In genomic region chr19:48461141-48461540, GRCm38 (mm10) we compare ENCODE assay signal across 24 mouse cellular contexts.
DNase-seq lines count a peak whose midpoint lies in the region; ATAC-seq lines count a peak whose summit lies in the region.
"Had no signal": no experiment of that assay in that cellular context is flagged by ENCODE, and none has a peak within 500 bp of the region (broad histone marks: within the 10 kb centered on the region; RNA-seq: fewer than 3 reads in every experiment).

No protein-coding gene starts in this region.

- no peaks in the 10 kb centered on the region for H3K36me3 ChIP-seq in kidney, embryonic 15.5 days
- H3K36me3 ChIP-seq: forebrain, embryonic 10.5 days; heart, embryonic 12.5 days; heart, embryonic 15.5 days had no signal

- DNase-seq in adrenal gland, adult 2 months, result peak; percentile 1
- DNase-seq in adrenal gland, postnatal 4 days (ENCODE audit: low spot score in 2 of 2), result no peak
- peak; percentile 15 for DNase-seq in kidney, adult 11 months
- peak; percentile 28 to 35 for DNase-seq in kidney, adult 8-10 months
- no peak for DNase-seq in kidney, postnatal 4 days
- DNase-seq in kidney, postnatal 25 days, result peak; percentile 23 to 36
- DNase-seq: cerebellum, adult 18-20 months; cerebellum, adult 9-10 months; cerebellum, postnatal 14 days; gastrocnemius, postnatal 10 days; gastrocnemius, postnatal 36 days; heart, postnatal 10 days; heart, postnatal 4 days had no signal

- H3K9me3 ChIP-seq in kidney, embryonic 15.5 days (replicated peaks), result no peaks in the 10 kb centered on the region
- H3K9me3 ChIP-seq: forebrain, embryonic 10.5 days; forebrain, embryonic 13.5 days; heart, embryonic 12.5 days; heart, embryonic 15.5 days had no signal

- no peak overlapping the region for H3K4me2 ChIP-seq in kidney, embryonic 15.5 days
- H3K4me2 ChIP-seq: forebrain, embryonic 13.5 days; heart, embryonic 12.5 days; heart, embryonic 15.5 days; hindbrain, embryonic 14.5 days had no signal

- WGBS in kidney, embryonic 15.5 days, result 82% methylated on average over 5 of the region's 5 CpGs

- H3K9ac ChIP-seq in kidney, embryonic 15.5 days, result no peak overlapping the region
- H3K9ac ChIP-seq: forebrain, embryonic 13.5 days; heart, embryonic 12.5 days; heart, embryonic 15.5 days; hindbrain, embryonic 14.5 days had no signal

- H3K27ac ChIP-seq in kidney, embryonic 15.5 days, result no peak overlapping the region
- H3K27ac ChIP-seq: forebrain, embryonic 10.5 days; forebrain, embryonic 13.5 days; heart, embryonic 15.5 days; hindbrain, embryonic 14.5 days; hindbrain, postnatal 0 days had no signal

- H3K4me3 ChIP-seq in kidney, embryonic 15.5 days (replicated peaks), result no peak overlapping the region
- H3K4me3 ChIP-seq: forebrain, embryonic 10.5 days; forebrain, embryonic 13.5 days; heart, embryonic 12.5 days; heart, embryonic 15.5 days had no signal

- H3K4me1 ChIP-seq in kidney, embryonic 15.5 days, result no peaks in the 10 kb centered on the region
- H3K4me1 ChIP-seq: forebrain, embryonic 10.5 days; heart, embryonic 15.5 days had no signal

- ATAC-seq in kidney, embryonic 15.5 days (replicated peaks; ENCODE audit: low FRiP score), result no peak
- no peak for ATAC-seq in granulocyte monocyte progenitor cell, adult 5-6 weeks (replicated peaks; ENCODE audit: poor library complexity, severe bottlenecking)
- ATAC-seq: activated CD4-positive, CD25-positive, alpha-beta regulatory T cell, adult 4 months; forebrain, embryonic 13.5 days; forebrain, embryonic 16.5 days; hindbrain, postnatal 0 days; inflammation-experienced regulatory T-cells, adult 6 months had no signal

- no peaks in the 10 kb centered on the region for H3K27me3 ChIP-seq in kidney, embryonic 15.5 days
- H3K27me3 ChIP-seq: forebrain, embryonic 13.5 days; heart, embryonic 12.5 days; heart, embryonic 15.5 days had no signal

Comparison
In these comparisons a context has a peak if more than half of its experiments do, and no peak if none do; other contexts are left out.
1. DNase-seq: peak in adrenal gland, adult 2 months (single experiment), kidney, adult 11 months (single experiment), kidney, adult 8-10 months (2 of 2) and kidney, postnatal 25 days (2 of 2); none in adrenal gland, postnatal 4 days (0 of 2) and kidney, postnatal 4 days (0 of 2).